15 mouse cellular contexts compared by ENCODE assay signal in the genomic region with DNA sequence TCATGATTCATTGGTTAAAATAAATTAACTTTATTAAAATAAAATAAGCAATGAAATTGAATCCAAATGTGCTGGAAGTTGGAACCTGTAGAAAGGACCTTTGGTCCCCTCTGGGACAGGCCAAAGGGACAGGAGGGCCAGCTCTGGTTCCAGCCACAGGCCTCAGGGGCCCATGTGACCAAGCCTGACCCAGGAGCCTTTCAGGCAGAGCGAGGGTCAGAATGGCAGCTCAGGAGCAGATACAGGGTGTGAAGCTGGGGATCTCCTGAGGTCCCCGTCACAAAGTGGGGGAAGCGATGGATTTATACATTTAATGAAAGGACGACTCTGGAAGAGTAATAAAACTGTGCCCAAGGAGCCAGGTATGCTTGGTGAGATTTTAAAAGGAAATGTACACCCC.
"Had no signal": no experiment of that assay in that cellular context is flagged by ENCODE, and none has a peak within 500 bp of the region (broad histone marks: within the 10 kb centered on the region; RNA-seq: fewer than 3 reads in every experiment).

No protein-coding gene starts in this region.

- H3K4me3 ChIP-seq: limb, embryonic 15.5 days; liver, embryonic 12.5 days; midbrain, embryonic 15.5 days had no signal

- H3K4me2 ChIP-seq: liver, embryonic 12.5 days; midbrain, embryonic 15.5 days had no signal

- DNase-seq: kidney, adult 8-10 months; kidney, postnatal 36 days; layer of hippocampus, adult 9-11 months; lung, embryonic 14.5 days; lung, postnatal 4 days; right cerebral cortex, adult 18-20 months; right cerebral cortex, postnatal 25 days; thymus, adult 18-20 months; thymus, postnatal 14 days had no signal

- H3K4me1 ChIP-seq: liver, embryonic 12.5 days had no signal

- H3K9ac ChIP-seq: limb, embryonic 15.5 days; liver, embryonic 12.5 days; lung, embryonic 14.5 days; midbrain, embryonic 15.5 days had no signal

- H3K9me3 ChIP-seq: limb, embryonic 15.5 days; liver, embryonic 12.5 days; midbrain, embryonic 15.5 days had no signal

- H3K36me3 ChIP-seq: limb, embryonic 15.5 days; liver, embryonic 12.5 days; midbrain, embryonic 15.5 days had no signal

- ATAC-seq: intestine, embryonic 16.5 days; liver, embryonic 12.5 days; midbrain, embryonic 15.5 days had no signal

- H3K27ac ChIP-seq: kidney, postnatal 0 days; limb, embryonic 15.5 days; liver, embryonic 12.5 days; midbrain, embryonic 15.5 days; stomach, postnatal 0 days had no signal
